Mouse (Mus musculus) gastrocnemius, postnatal 14 days (tissue): ENCODE measurements around the gene Dapk1. TPM values are rescaled to one million over a fixed set of nuclear protein-coding genes. Genes with fewer than 3 reads are reported as not detected.

Source experiments
- DNase-seq: peaks from one replicate; pipeline ENCODE4 v3.0.0; 2021; ENCODE audit warnings: mixed read lengths
- intact Hi-C: fragments of 180-260 bp; cut with DNase I; formaldehyde crosslinking; loops from one replicate; pipeline ENCODE4 v1.15.1; 2025; ENCODE audit warnings: low total_unique reads
- total RNA-seq, 2 experiments: library from RNA; stranded (reverse); gene quantifications; 2 replicates each; pipeline ENCODE4 v1.2.3; 2021

Gene Dapk1
- total RNA-seq, 2 experiments from 2014 or later: 12.4 to 13.8 TPM

- no peak for DNase-seq
- intact Hi-C loops: no loop called here
Observed at GRCm38 (mm10) chr13:60659600-60659999, 57.9 kb downstream of the Dapk1 start.

- intact Hi-C loops: no loop called here
- DNase-seq: no peak
Observed at GRCm38 (mm10) chr13:60660056-60660455, 58.3 kb downstream of the Dapk1 start.

GRCm38 (mm10) chr13:60660711-60661261 is 59.0 kb downstream of the Dapk1 start:
- intact Hi-C loops: no loop called here
- no peak for DNase-seq

GRCm38 (mm10) chr13:60662493-60663177 is 60.9 kb downstream of the Dapk1 start:
- intact Hi-C loops: no loop called here
- DNase-seq: no peak

GRCm38 (mm10) chr13:60664058-60664457 is 62.3 kb downstream of the Dapk1 start:
- no peak for DNase-seq
- intact Hi-C loops: no loop called here

GRCm38 (mm10) chr13:60664816-60665215 is 63.1 kb downstream of the Dapk1 start:
- no peak for DNase-seq
- intact Hi-C loops: no loop called here

- intact Hi-C loops: no loop called here
- no peak for DNase-seq
Observed at GRCm38 (mm10) chr13:60665402-60665801, 63.7 kb downstream of the Dapk1 start.

- DNase-seq: no peak
- intact Hi-C loops: no loop called here
Observed at GRCm38 (mm10) chr13:60668036-60668435, 66.3 kb downstream of the Dapk1 start.

- intact Hi-C loops: no loop called here
- DNase-seq: no peak
Observed at GRCm38 (mm10) chr13:60670605-60671004, 68.9 kb downstream of the Dapk1 start.

GRCm38 (mm10) chr13:60671235-60671634 is 69.5 kb downstream of the Dapk1 start:
- intact Hi-C loops: no loop called here
- no peak for DNase-seq

GRCm38 (mm10) chr13:60672287-60672686 is 70.5 kb downstream of the Dapk1 start:
- DNase-seq: no peak
- intact Hi-C loops: no loop called here

- no peak for DNase-seq
Observed at GRCm38 (mm10) chr13:60672882-60673675, 71.3 kb downstream of the Dapk1 start.

GRCm38 (mm10) chr13:60674301-60674700 is 72.6 kb downstream of the Dapk1 start:
- DNase-seq: no peak
- intact Hi-C loops: no loop called here

More at GRCm38 (mm10) chr13:60672882-60673675, 71.3 kb downstream of the Dapk1 start:
- intact Hi-C loops: no loop called here

GRCm38 (mm10) chr13:60674911-60675310 is 73.2 kb downstream of the Dapk1 start:
- no peak for DNase-seq
- intact Hi-C loops: no loop called here

GRCm38 (mm10) chr13:60675416-60675815 is 73.7 kb downstream of the Dapk1 start:
- no peak for DNase-seq
- intact Hi-C loops: no loop called here

- no peak for DNase-seq
- intact Hi-C loops: no loop called here
Observed at GRCm38 (mm10) chr13:60678912-60679311, 77.2 kb downstream of the Dapk1 start.

- intact Hi-C loops: no loop called here
- no peak for DNase-seq
Observed at GRCm38 (mm10) chr13:60682714-60683695, 81.3 kb downstream of the Dapk1 start.

GRCm38 (mm10) chr13:60684050-60684760 is 82.5 kb downstream of the Dapk1 start:
- intact Hi-C loops: no loop called here
- peak; percentile 70 for DNase-seq

- no peak for DNase-seq
- intact Hi-C loops: no loop called here
Observed at GRCm38 (mm10) chr13:60684806-60685205, 83.1 kb downstream of the Dapk1 start.
